In genomic region chr1:128462389-128462788, GRCm38 (mm10) we compare ENCODE assay signal across 24 mouse cellular contexts. TPM values are rescaled to one million over a fixed set of nuclear protein-coding genes. Genes with fewer than 3 reads are reported as not detected.
A peak's percentile ranks its signal among the peaks of the same experiment; 100 is the strongest.
DNase-seq lines count a peak whose midpoint lies in the region; ATAC-seq lines count a peak whose summit lies in the region.
"Had no signal": no experiment of that assay in that cellular context is flagged by ENCODE, and none has a peak within 500 bp of the region (broad histone marks: within the 10 kb centered on the region; RNA-seq: fewer than 3 reads in every experiment).

No protein-coding gene starts in this region.

- H3K27ac ChIP-seq in midbrain, embryonic 10.5 days (replicated peaks) = peak overlapping the region; percentile 28; the same call in 1 of the 2 replicates
- no peak overlapping the region for H3K27ac ChIP-seq in midbrain, embryonic 13.5 days
- H3K27ac ChIP-seq in forebrain, embryonic 12.5 days = no peak overlapping the region
- H3K27ac ChIP-seq: embryonic facial prominence, embryonic 12.5 days; embryonic facial prominence, embryonic 15.5 days; forebrain, embryonic 15.5 days; heart, embryonic 15.5 days; hindbrain, embryonic 13.5 days had no signal

- ATAC-seq in midbrain, embryonic 13.5 days = no peak
- peak; percentile 36; the same call in 1 of the 2 replicates for ATAC-seq in common myeloid progenitor, adult 5-6 weeks (replicated peaks; ENCODE audit: low read depth, poor library complexity, severe bottlenecking)
- ATAC-seq in megakaryocyte progenitor cell, adult 5-6 weeks (replicated peaks; ENCODE audit: poor library complexity) = peak; percentile 54
- ATAC-seq in forebrain, embryonic 12.5 days (ENCODE audit: low FRiP score) = no peak
- ATAC-seq: activated CD4-positive, CD25-positive, alpha-beta regulatory T cell, adult 4 months; CD4-positive, CD25-positive, alpha-beta regulatory T cell, adult 4 months; forebrain, embryonic 15.5 days; hindbrain, embryonic 16.5 days had no signal

- H3K4me2 ChIP-seq in midbrain, embryonic 13.5 days (replicated peaks) = no peak overlapping the region
- no peak overlapping the region for H3K4me2 ChIP-seq in forebrain, embryonic 12.5 days
- H3K4me2 ChIP-seq: embryonic facial prominence, embryonic 12.5 days; embryonic facial prominence, embryonic 15.5 days; forebrain, embryonic 15.5 days; heart, embryonic 12.5 days; heart, embryonic 15.5 days; hindbrain, embryonic 13.5 days had no signal

- H3K9ac ChIP-seq in midbrain, embryonic 13.5 days (replicated peaks) = no peak overlapping the region
- no peak overlapping the region for H3K9ac ChIP-seq in forebrain, embryonic 12.5 days
- H3K9ac ChIP-seq: embryonic facial prominence, embryonic 12.5 days; embryonic facial prominence, embryonic 15.5 days; forebrain, embryonic 15.5 days; heart, embryonic 12.5 days; heart, embryonic 15.5 days; hindbrain, embryonic 13.5 days had no signal

- H3K4me1 ChIP-seq in midbrain, embryonic 10.5 days = peaks cover 13% of the 10 kb centered on the region
- peaks cover 3% of the 10 kb centered on the region for H3K4me1 ChIP-seq in midbrain, embryonic 13.5 days (replicated peaks)
- 0 out of 2 replicates have a peak, but pooled peaks cover under 1% of the 10 kb centered on the region for H3K4me1 ChIP-seq in forebrain, embryonic 12.5 days
- H3K4me1 ChIP-seq: embryonic facial prominence, embryonic 12.5 days; embryonic facial prominence, embryonic 15.5 days had no signal

- H3K4me3 ChIP-seq in midbrain, embryonic 10.5 days = no peak overlapping the region
- no peak overlapping the region for H3K4me3 ChIP-seq in midbrain, embryonic 13.5 days (replicated peaks)
- H3K4me3 ChIP-seq in forebrain, embryonic 12.5 days (replicated peaks) = no peak overlapping the region
- H3K4me3 ChIP-seq: embryonic facial prominence, embryonic 12.5 days; embryonic facial prominence, embryonic 15.5 days; forebrain, embryonic 15.5 days; heart, embryonic 12.5 days; heart, embryonic 15.5 days; hindbrain, embryonic 10.5 days; hindbrain, embryonic 13.5 days had no signal

- WGBS in midbrain, embryonic 10.5 days = 69% methylated on average over 3 of the region's 3 CpGs
- WGBS in midbrain, embryonic 13.5 days = 71% methylated on average over 3 of the region's 3 CpGs
- 70% methylated on average over 3 of the region's 3 CpGs for WGBS in forebrain, embryonic 12.5 days

- DNase-seq in midbrain, embryonic 10.5 days (ENCODE audit: low spot score) = no peak
- DNase-seq in lung, postnatal 14 days = no peak
- DNase-seq: adrenal gland, adult 8-10 months; adrenal gland, postnatal 25 days; cerebellum, adult 18-20 months; cerebellum, adult 9-10 months; cerebellum, postnatal 14 days; gastrocnemius, postnatal 25 days; heart, postnatal 10 days; heart, postnatal 36 days had no signal

- no peaks in the 10 kb centered on the region for H3K9me3 ChIP-seq in midbrain, embryonic 10.5 days (replicated peaks)
- H3K9me3 ChIP-seq in midbrain, embryonic 13.5 days = no peaks in the 10 kb centered on the region
- no peaks in the 10 kb centered on the region for H3K9me3 ChIP-seq in forebrain, embryonic 12.5 days
- H3K9me3 ChIP-seq: embryonic facial prominence, embryonic 12.5 days; embryonic facial prominence, embryonic 15.5 days; forebrain, embryonic 15.5 days; heart, embryonic 12.5 days; heart, embryonic 15.5 days; hindbrain, embryonic 10.5 days; hindbrain, embryonic 13.5 days had no signal

- H3K27me3 ChIP-seq in midbrain, embryonic 10.5 days (ENCODE audit: low read depth, poor library complexity, severe bottlenecking) = no peaks in the 10 kb centered on the region
- no peaks in the 10 kb centered on the region for H3K27me3 ChIP-seq in midbrain, embryonic 13.5 days
- H3K27me3 ChIP-seq in forebrain, embryonic 12.5 days = peaks cover 4% of the 10 kb centered on the region; the same call in 1 of the 2 replicates
- H3K27me3 ChIP-seq: embryonic facial prominence, embryonic 12.5 days; embryonic facial prominence, embryonic 15.5 days; forebrain, embryonic 15.5 days; heart, embryonic 12.5 days; heart, embryonic 15.5 days; hindbrain, embryonic 13.5 days had no signal

- H3K36me3 ChIP-seq in midbrain, embryonic 10.5 days = no peaks in the 10 kb centered on the region
- no peaks in the 10 kb centered on the region for H3K36me3 ChIP-seq in midbrain, embryonic 13.5 days
- H3K36me3 ChIP-seq in forebrain, embryonic 12.5 days (replicated peaks) = no peaks in the 10 kb centered on the region
- H3K36me3 ChIP-seq: embryonic facial prominence, embryonic 12.5 days; embryonic facial prominence, embryonic 15.5 days; forebrain, embryonic 15.5 days; heart, embryonic 12.5 days; heart, embryonic 15.5 days; hindbrain, embryonic 10.5 days; hindbrain, embryonic 13.5 days had no signal

RNA-seq across cellular contexts. Expression of gene Dars, which starts 45.2 kb away (rescaled TPM):
- polyA plus RNA-seq in midbrain, embryonic 10.5 days (2016; fragmentation: Nextera tagmentation; extraction: Ambion mirVana) = 190 and 216 TPM in 2 replicates
- polyA plus RNA-seq in midbrain, embryonic 13.5 days (2015; fragmentation: Nextera tagmentation; extraction: Ambion mirVana) = 136 and 140 TPM in 2 replicates
- total RNA-seq in common myeloid progenitor, adult 5-6 weeks (2017) = 292 TPM in 2 replicates
- 238 and 252 TPM in 2 replicates for total RNA-seq in megakaryocyte progenitor cell, adult 5-6 weeks (2015)
- total RNA-seq in megakaryocyte progenitor cell, adult 5-6 weeks (2017) = 287 and 313 TPM in 2 replicates
- 164 and 165 TPM in 2 replicates for polyA plus RNA-seq in forebrain, embryonic 12.5 days (2016; fragmentation: Nextera tagmentation; extraction: Ambion mirVana)

Comparison
In these comparisons a context has a peak if more than half of its experiments do, and no peak if none do; other contexts are left out.
1. ATAC-seq: peak in common myeloid progenitor, adult 5-6 weeks (single experiment) and megakaryocyte progenitor cell, adult 5-6 weeks (single experiment); none in midbrain, embryonic 13.5 days (single experiment) and forebrain, embryonic 12.5 days (single experiment).